Mouse (Mus musculus): Measurements from ENCODE around the gene Tll1.

GRCm38 (mm10) chr8:64152216-64152804 lies 53.8 kb downstream of the Tll1 start:
- TF ChIP-seq MAFK (IDR thresholded peaks at IDR 0.05; ENCODE audit: insufficient read depth, low read depth, low read length) (no peak), CHD2 (IDR thresholded peaks at IDR 0.05; ENCODE audit: low read depth, low read length) (no peak), ZC3H11A (IDR thresholded peaks at IDR 0.05; ENCODE audit: borderline replicate concordance, low read depth, low read length) (no peak)
